Mouse (Mus musculus) MEL (cell line): ENCODE results near the gene Grhl3.

ENCODE experiments used
- EP300 ChIP-seq, 2 experiments: IDR thresholded peaks; 2 replicates each; pipeline ENCODE4 v1.6.1; 2011; ENCODE audit warnings: improper control_type of control experiment in 2 of 2, low read length in 2 of 2, low read depth in 1 of 2, mild to moderate bottlenecking in 1 of 2
- ZNF384 ChIP-seq: IDR thresholded peaks from 2 replicates; pipeline ENCODE4 v1.6.1; 2012; ENCODE audit warnings: low read depth, mild to moderate bottlenecking, inconsistent platforms, low read length, improper control_type of control experiment

- no peak for TF ChIP-seq EP300 (IDR thresholded peaks at IDR 0.05; ENCODE audit: low read depth in 1 of 2, low read length in 2 of 2)
- TF ChIP-seq ZNF384 = no peak
Measured at GRCm38 (mm10) chr4:135513865-135514264, 59.6 kb downstream of the Grhl3 start.
